Mouse (Mus musculus): Measurements from ENCODE around the gene Vmn2r37. TPM values are rescaled to one million over a fixed set of nuclear protein-coding genes. Genes with fewer than 3 reads are reported as not detected.

The Vmn2r37 gene
- polyA plus RNA-seq (2012; ENCODE audit: low replicate concordance) = not detected in 2 replicates

DNA sequence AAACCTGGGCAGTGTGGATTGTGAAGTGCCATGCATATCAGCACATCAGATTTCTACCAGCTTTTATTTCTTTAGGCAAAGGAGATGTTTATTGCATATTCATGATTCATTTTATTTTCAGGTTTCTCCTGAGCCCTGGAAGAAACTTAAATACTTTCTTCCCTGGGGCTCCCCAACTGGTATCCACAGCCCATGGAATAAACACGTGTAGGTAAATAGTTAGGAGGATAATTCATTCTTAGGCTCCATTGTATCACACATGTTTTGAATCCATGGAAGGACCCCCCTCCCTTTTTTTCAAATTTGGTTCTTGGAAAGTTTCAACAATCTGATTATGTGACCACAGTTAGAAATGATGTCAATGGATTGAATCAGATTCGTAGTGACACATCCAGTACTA, at the start of gene Vmn2r37:
TSS of gene Vmn2r37 (minus strand) at position 101 of the 400 bp plus-strand sequence.

Other genes starting within 250 kb of the Vmn2r37 start
- gene Vmn2r39, start 192.9 kb downstream of the Vmn2r37 start, polyA plus RNA-seq (2012; ENCODE audit: low replicate concordance) = not detected in 2 replicates
- not detected in 2 replicates for gene Vmn2r38, start 125.8 kb downstream of the Vmn2r37 start, polyA plus RNA-seq (2012; ENCODE audit: low replicate concordance)

All from leukemia stem cell, adult 10-12 weeks (primary cell).